Mouse (Mus musculus) heart, adult 11 months (tissue): ENCODE data around the gene 1700067P10Rik.
A peak's percentile ranks its signal among the peaks of the same experiment; 100 is the strongest.

Source experiments
- DNase-seq: peaks from one replicate; pipeline ENCODE4 v3.0.0; 2022

1700067P10Rik gene

DNA sequence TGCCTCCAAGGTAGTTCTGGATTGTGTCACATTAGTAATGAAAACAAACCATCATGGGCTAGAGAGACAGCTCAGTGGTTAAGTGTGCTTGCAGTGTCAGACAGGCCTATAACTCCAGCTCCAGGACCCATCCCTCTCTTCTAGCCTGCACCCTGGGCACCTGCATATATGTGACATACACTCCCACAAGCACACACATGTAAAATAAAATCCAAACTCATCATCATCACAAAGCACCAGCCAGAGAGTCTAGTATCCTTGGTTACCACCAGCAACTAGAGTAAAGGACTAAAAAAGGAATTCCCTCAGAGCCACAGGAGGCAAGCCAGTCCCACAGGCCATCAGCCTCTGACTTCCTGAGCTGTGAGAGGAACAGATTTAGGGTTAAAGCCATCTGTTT lies at the start of gene 1700067P10Rik:
Gene 1700067P10Rik, plus strand, starts transcription at position 301 of the 400 bp plus-strand sequence.
- DNase-seq = no peak

DNA sequence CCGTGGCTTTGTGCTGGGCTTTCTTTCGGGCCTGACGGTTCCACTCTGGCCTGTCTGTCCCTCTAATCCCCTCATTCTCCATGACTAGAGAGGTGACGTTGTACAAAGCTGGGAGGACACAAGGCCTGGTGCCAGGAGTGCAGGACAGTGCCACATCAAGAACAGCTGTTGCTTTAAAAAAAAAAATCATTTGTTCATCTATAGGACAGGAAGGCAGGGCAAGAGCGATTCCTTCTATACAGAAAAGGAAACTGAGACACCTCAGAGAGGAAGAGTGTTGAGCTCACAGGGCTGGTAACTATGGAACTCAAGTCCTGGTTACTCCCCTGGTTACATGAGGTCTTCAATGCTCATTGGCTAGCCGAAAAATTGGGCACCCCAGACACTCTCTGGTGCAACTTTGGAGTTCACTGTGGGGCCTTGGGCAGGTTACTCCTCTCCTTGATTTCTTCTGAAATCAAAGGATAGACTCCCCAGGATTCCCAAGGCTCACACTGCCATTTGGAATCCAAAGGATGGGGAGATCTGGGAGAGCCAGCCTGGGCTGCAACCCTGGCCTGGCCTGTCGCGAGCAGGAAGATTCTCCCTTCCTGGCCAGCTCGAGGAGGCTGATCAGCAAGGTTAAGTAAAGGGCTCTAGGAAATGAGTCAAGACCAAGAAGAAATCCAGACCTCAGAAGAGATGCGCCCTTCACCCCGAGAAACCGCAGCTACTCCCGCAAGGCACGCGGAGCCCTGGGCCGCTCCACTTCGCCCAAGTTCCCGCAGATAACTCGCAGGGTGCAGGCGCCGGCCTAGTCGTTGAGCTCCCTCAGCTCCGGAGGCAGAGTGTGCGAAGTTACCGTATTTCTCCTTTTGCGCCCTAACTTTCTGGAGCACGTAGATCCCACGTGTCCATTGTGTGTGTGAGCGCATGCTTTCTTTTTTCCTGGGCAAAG lies 47.5 kb upstream of the 1700067P10Rik start:
- peak; percentile 95 for DNase-seq

DNA sequence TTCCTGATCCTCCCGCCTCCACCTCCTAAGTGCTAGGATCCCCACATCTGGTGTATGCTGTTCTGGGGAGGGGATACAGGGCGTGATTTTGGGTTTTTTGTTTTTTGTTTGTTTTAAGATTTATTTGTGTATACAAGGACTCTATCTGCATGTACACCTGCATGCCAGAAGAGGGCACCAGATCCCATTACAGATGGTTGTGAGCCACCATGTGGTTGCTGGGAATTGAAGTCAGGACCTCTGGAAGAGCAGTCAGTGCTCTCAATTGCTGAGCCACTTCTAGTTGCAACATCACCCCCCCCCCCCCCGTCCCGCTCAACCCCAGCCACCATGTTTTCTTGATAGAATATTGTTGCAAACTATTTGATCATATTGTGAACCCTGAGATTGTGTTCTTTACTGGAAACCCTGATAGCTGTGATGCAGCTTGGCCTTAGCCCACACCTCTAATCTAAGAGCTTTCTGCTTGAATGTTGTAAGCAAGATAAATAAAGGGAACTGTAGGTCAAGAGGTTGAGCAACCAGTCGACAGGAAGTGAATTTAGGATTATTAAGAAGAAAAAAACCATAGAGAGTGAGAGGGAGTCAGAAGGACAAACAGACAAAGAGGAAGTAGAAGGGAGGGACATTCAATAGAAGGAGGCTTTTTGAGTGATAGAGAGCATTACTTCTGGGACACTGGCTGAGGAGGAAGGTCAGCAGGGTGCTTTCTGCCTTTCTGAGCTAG lies 45.8 kb upstream of the 1700067P10Rik start:
- no peak for DNase-seq

DNA sequence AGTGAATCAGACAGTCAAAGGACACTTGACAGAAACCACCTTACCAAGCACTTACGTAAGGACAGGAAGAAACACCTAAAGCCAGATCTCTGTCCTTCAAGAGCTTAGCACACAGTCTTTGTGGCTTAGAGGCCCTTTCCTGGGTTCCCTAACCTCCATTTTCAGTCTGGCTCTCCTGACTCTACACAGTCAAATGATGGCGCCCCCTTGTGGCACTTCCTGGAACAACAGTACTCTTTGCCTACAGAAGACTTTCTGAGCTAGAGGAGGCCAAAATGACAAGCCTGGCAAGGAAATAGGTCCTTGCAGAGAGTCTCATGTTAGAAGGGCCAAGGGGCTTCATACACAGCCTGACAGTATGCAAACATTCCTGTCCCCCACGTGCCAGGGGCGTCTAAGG lies 43.5 kb upstream of the 1700067P10Rik start:
- no peak for DNase-seq

DNA sequence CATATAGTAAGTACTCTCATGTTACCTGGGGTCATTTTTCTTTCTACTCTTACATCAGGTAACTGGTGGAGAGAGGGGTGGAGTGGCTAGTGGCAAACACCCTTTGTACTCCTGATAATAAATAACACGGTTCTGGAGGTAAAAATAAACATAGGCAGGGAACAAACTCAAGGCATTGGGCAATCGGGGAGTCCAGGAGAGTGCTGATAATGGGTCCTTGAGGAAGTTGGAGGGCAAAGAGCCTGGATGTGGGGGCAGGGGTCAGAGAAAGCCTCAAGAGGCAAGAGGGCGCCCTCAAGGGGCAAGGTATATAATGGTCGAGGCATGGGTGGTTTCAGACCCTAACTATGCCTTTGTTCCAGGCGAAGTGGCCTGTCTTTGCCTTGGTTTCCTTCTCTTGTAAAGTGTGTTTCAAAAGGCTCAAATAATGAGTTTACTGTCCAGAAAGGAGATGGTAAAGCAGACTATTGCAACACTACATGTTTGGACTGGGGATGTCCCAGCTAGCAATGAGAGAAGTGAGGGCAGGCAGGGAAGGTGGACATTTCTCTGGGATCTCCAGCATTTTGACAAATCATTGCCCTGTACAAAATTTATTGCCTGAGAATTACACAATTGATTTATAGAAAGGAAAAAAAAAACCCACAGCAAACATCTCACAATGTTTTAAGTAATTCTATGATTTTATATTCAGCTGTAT lies 37.3 kb upstream of the 1700067P10Rik start:
- DNase-seq = peak; percentile 63

DNA sequence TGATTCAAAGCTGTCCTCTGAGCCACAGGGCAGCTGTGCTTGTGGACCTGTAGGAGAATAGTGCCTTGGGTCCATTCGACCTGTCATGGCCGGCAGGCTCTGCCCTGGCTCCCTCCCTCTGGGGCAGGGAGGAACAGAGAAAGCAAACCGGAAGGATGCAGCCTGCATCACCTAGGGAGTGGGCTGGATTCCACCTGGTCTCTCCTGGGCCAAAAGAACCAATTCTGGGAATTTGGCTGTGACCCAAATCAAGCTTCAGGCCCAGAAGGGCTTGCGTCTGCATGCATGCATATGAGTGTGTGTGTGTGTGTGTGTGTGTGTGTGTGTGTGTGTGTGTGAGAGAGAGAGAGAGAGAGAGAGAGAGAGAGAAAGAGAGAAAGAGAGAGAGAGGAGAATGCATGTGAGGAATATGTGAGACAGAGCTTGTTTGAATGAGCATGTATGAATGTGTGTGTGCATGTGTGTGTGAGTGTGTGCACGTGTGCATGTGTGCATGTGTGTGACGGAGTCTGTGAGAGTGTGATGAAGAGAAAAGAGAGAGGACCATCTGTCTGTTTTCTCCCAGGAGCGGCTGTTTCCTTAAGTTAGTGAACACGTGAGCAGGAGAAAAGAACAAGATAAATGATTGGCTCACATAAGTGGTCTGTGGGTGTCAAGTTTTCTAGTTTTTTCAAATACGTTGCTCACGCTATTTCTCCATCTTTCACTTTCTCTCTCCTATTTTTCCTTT lies 36.6 kb upstream of the 1700067P10Rik start:
- DNase-seq = peak; percentile 30

DNA sequence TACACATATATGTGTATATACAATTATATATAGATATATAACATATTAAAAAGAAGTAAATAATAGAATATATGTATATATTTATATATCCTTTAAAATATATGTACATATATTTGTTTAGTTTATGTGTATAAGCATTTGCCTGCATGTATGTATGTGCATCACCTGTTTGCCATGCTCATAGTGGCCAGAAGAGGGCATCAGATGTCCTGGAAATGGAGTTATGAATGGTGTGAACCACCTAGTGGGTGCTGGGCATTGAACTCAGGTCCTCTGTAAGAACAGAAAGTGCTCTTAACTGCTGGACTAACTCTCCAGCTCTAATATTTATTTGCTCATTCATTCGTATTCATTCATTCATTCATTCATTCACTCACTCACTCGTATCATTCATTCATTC lies 35.5 kb upstream of the 1700067P10Rik start:
- DNase-seq = peak; percentile 56

DNA sequence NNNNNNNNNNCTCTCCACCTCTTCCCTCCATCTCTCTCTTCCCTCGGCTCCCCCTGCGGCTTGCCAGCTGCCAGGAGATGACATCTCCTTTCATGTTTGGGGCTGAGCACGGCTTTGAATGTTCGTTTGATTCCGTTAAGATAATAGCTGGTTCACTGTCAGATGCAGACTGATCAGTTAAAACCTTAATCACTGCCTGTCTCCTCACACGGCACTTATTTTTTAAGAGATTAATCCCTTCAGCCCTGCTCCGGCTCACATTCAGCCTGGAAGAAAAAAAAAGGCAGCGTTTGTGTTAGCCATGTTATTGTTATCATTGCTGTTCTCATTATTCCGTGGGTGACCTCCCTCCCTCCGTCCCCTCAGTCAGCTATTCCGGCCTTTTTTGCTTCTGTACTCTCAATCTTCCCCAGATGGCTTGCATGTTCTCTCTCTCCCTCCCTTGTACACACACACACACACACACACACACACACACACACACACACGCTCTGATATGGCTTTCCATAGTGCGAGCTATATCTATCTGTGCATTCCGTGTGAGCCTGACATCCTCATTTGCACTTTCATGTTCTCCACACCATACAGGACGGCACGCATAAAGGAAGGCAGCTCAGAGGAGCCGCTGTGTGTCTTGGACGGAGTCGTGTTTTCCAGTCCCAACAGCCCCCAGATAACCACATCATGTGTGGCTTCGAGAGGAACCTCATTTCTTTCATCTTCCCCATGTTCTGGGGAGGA lies 33.9 kb upstream of the 1700067P10Rik start:
- DNase-seq = peak; percentile 13

DNA sequence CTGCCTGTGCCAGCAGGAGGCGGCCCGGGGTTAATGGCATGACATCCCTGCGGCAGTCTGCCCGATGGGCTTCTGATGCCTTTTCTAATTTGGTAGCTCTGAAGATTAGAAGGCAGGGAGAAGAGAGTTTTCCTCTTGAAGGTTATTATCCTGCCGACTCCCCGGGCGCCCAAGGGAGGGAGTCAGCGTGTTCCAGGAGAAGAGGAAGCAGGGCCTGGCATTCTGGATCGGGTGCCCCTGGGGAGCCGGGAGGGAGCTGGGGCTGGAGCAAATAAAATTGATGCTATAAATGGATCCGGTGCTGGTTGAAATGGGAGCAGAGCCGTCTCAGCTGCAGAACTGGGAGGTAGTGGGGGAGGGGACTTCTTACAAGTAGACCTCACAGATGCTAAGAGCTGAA lies 31.7 kb upstream of the 1700067P10Rik start:
- DNase-seq = peak; percentile 90

DNA sequence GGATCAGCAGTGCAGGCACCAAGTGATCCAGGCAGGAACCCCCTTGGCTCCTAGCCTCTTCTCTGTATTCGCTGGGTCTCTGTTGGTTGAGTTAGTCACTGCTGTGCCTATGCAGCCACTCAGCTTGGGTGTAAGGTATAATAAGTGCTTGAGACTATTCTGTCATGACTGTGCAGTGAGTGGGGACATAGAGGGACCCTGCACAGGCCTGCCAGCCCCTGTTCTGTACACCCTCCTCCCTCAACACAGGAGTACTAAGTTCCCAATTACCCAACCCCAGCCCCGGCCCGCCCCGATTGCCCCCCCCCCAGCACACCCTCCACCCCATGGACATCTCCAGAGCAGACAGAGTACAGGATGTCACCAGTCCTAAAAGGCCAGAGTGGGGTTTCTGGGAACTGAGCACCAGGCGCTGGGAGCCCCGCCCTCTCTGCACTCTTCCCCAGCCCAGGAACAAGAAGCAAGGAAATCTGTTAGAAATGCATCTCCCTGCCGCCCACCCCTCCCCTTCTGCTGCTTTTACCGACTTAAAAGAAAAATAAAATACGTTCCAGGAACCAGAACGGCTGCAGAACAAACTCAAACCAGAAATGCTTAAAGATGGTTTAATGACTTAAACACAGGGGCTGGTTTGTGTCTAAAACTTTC lies 24.8 kb upstream of the 1700067P10Rik start:
- no peak for DNase-seq

DNA sequence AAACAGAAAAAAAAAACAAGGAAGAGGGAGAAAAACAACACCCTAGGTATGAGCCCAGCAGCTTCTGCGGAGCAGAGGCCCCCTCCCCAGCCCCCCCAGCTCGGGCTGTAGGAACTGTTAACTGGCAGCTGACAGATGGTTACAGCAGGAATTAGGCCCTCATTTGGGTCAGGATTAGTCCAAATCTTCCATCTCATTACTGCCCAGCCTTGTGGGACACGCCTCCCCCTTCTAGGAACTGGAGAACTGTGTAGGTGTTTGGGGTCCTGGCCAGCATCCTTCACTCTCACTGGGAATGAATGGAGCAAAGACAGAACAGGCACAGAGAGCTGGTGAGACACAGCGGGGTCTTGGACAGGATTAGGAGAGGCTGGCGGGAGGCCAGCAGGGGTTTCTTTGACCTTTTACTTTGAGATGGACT lies 24.0 kb upstream of the 1700067P10Rik start:
- no peak for DNase-seq

DNA sequence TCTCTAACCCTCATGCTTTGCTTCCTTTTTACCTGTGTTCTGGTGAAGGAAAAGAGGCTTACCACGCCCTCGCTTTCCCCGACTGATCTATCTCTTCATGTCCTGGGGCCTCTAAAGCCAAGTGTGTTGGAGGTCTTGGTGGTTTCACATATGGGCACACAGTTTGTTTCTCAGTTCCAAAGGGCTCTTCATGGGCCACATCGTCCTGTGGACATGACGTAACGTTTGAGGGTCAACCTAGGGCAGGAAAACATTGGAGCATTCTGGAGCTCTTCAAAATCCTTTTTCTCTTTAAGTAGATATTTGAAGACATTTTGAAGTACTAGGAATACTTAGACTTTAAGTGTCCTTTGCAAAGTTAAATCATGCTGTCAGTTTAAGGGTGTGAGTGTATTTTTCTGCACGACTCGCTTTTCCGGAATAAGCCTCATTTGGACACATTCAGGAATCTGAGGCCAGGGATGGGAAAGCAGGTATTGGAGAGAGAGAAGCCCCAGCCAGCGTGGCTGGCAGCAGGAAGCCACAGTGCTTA lies 22.0 kb upstream of the 1700067P10Rik start:
- no peak for DNase-seq

DNA sequence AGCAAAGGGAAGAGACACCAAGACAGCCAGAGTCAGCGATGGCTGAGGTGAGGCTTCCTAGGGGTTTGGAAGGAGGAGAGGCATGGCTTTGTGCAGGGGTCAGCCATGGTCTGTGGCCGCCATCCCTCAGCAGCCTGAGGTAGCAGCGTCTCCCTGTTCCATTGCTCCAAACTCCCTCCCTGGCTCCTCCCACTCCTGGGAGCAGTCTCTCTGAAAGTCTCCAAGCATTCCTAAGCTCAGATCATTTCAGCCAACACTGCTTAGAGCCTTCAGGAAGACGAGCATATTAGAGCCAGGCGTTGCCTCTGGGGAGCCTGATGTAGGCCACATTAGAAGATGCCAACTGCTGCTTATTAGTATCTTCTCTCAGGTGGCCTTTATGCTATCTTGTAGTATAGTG lies 21.4 kb upstream of the 1700067P10Rik start:
- DNase-seq = no peak

DNA sequence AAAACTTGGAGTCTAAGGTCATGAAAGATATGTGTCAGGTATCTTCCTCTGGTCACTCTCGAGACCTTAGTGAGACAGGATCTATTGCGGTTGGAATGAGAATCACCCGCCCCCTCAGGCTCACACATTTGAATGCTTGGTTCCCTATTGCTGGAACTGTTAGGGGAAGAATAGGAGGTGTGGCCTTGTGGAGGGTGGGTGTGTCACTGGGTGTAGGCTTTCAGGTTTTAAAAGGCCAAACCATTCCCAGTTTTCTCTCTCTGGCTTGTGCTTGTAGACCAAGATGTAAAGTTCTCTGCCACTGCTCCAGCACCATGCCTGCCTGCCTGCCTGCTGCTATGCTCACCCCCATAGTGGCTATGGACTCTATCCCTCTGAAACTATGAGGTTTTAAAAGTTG lies 8.5 kb upstream of the 1700067P10Rik start:
- DNase-seq = no peak

DNA sequence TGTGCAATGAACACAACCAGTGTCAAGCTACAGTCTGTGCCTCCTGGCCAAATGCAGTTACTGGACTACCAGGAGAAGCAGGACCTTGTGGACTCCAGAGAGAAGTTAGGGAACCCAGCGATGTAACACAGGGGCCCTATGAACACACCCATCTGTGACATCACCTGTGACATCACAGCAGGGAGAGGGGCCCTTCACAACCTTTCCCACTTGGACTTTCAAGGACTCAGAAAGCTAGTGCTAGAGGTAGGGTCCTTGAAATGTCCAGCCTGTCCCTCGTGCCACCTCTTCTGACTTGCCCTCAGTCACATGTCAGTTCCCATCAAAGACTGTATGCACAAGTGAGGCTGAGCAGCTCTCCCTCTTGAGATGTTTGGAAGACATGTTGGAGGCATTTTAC lies 327 bp downstream of the 1700067P10Rik start:
- DNase-seq = peak; percentile 75

DNA sequence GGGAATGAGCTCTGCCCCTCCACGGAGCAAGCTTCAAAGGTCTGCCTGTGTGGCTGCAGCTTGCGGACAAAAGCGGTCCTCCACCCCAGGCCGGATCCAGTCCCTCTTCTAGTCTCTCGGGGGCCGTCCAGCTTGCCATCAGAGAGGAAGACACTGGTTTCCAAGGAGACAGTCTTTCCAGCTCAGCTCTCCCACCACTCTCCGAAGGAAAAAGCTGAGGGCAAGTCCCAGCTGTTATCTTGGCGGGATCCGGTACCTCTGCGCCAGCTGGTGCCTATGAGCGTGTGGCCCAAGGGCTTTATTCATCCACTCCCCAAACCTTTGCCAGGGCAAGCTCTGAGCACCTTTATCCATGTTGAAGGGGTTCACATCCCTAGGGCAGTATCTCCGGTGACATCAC lies 1.2 kb downstream of the 1700067P10Rik start:
- DNase-seq = peak; percentile 83

DNA sequence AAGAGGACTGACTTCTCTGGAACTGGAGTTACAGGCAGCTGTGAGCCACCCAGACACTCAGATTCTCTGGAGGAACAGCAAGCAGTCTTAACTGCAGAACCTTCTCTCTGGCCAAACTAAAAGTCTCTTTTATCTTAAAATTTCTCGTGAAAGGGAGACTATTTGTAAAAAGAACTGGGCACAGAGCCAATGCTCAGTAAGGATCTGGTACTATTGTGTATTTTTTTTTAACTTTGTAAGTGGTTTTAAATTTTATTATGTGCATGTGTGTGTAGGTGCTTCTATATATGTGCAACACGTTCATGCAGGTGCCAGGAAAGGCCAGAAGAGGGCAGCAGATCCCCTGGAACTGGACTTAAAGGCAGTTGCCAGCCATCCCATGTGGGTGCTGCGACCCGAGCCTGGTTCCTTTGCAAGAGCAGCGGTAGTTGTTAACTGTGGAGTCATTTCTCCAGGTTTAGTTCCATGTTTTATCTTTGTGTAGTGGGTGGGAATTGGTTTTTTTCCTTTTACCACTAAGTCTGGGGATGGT lies 4.2 kb downstream of the 1700067P10Rik start:
- DNase-seq = peak; percentile 33

DNA sequence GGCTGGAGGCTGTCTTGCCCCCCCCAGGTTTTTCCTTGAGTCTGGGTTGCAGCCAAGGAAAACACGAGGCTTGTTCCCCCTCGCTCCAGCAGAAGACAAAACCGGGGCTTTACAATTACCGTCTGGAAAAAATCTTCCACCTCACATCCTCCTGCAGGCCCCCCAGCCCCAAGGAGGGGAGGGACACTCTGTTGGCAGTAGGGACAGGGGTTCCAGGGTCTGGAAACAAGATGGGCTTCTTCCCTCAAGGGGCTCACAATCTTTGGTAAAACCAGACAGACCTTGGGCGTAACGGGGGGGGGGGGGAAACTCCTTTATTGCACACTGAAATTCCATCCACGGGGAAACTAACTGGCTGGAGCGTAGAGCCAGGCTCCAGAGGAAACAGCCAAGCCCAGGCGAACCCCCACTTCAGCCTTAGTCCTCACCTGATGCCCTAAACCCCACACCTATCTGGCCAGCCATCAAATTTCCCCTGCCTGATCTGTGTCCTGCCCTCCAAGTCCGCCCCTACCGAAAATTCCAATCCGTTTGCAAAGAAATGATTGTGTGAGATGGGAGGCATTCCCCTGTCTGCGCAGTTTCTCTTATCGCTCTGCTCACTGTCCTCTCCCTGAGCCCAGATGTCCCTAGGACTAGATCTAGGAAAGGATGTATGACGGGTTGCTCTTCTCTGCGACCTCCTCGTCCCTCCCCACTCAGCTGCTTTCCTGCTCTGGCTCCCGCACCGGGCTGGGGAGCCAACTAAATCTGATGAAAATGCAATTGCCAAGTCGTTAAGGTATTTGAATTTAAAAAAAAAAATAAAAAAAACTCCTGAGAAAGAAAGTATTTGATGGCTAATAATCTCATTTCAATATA lies 5.9 kb downstream of the 1700067P10Rik start:
- DNase-seq = peak; percentile 55

DNA sequence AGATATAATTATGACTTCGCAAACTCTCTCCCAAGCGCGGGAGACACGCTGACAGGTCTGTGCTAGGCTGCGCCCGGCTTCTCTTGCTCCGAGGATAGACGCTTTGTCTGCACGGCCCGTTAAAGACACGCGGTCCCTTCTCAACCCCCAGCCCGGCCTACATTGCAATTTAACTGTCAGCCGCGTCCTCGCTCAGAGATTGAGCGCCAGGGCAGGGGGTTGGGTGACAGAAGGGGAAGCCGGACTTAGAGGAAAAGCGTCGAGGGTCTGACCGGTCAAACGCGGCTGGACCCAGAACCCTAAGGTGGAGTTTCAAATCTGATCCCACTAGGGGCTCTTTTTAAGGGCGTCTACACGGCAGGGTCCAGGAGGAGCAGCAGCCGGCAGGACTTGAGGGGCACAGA lies 6.6 kb downstream of the 1700067P10Rik start:
- DNase-seq = peak; percentile 84

DNA sequence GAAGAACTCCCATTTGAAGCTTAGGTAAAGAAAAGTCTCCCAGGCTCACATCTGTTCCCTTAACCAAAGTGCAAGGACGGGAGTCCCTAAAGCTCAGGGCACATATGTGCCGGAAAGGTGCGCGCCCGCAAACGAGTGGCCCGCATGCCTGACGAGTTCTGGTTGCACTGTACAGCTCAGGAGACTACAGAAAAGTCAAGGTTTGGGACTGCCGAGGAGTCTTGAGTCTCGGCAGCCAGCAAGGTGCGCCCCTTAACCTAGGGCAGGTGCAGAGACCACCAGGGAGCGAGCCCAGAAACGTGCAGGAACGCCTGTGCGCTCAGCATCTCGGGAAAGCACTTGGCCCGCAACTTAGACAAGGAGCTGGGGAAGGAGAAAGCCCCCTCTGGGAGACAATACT lies 7.2 kb downstream of the 1700067P10Rik start:
- no peak for DNase-seq
